33 mouse cellular contexts compared by ENCODE assay signal in genomic region chr11:107691569-107691968, GRCm38 (mm10). TPM values are rescaled to one million over a fixed set of nuclear protein-coding genes. Genes with fewer than 3 reads are reported as not detected.
DNase-seq lines count a peak whose midpoint lies in the region; TF ChIP-seq lines count a peak whose summit lies in the region.
"Had no signal": no experiment of that assay in that cellular context is flagged by ENCODE, and none has a peak within 500 bp of the region (broad histone marks: within the 10 kb centered on the region; RNA-seq: fewer than 3 reads in every experiment).

No protein-coding gene starts in this region.

- peak; percentile 46 for DNase-seq in adrenal gland, postnatal 10 days
- DNase-seq in adrenal gland, postnatal 4 days (ENCODE audit: low spot score in 2 of 2): no peak
- DNase-seq in kidney, adult 2 months: peak; percentile 14
- DNase-seq in kidney, adult 9 months: no peak
- peak; percentile 25 to 33 for DNase-seq in kidney, postnatal 4 days
- no peak for DNase-seq in kidney, adult 18-20 months
- peak; percentile 24 for DNase-seq in retina, postnatal 1 day
- no peak for DNase-seq in retina, embryonic 14.5 days (ENCODE audit: low spot score)
- DNase-seq: adrenal gland, postnatal 14 days; cerebellum, adult 2 months; cerebellum, postnatal 36 days; embryo, embryonic 11 days; gastrocnemius, postnatal 14 days; liver, postnatal 0 days; lung, postnatal 14 days; thymus, adult 2 months; thymus, postnatal 36 days had no signal

- H3K36me3 ChIP-seq in kidney, adult 2 months (ENCODE audit: control insufficient read depth, insufficient read depth, low read length): peaks cover 1% of the 10 kb centered on the region; the same call in 1 of the 2 replicates

- H3K27me3 ChIP-seq in kidney, adult 2 months (replicated peaks; ENCODE audit: control insufficient read depth, insufficient read depth, low read length): no peaks in the 10 kb centered on the region
- H3K27me3 ChIP-seq: CH12.LX; embryonic facial prominence, embryonic 12.5 days; neural tube, embryonic 12.5 days had no signal

- 64% methylated on average over 8 of the region's 8 CpGs for WGBS in kidney, adult 2 months

- no peak overlapping the region for H3K27ac ChIP-seq in kidney, adult 2 months (ENCODE audit: insufficient read depth, low read depth, low read length)
- H3K27ac ChIP-seq: embryonic facial prominence, embryonic 12.5 days; heart, embryonic 10.5 days; hindbrain, embryonic 14.5 days; layer of hippocampus, adult 2 months; left cerebral cortex, adult 2 months; liver, embryonic 12.5 days; midbrain, embryonic 10.5 days; neural tube, embryonic 12.5 days had no signal

- TF ChIP-seq CTCF in kidney, adult 2 months (conservative IDR thresholded peaks at IDR 0.05; ENCODE audit: insufficient read depth, insufficient read length, low read depth, low read length): no peak

- no peak overlapping the region for H3K4me3 ChIP-seq in kidney, adult 2 months (ENCODE audit: insufficient read depth, low read depth, low read length)
- H3K4me3 ChIP-seq: embryonic facial prominence, embryonic 12.5 days; heart, embryonic 10.5 days; layer of hippocampus, adult 2 months; left cerebral cortex, adult 2 months; liver, embryonic 12.5 days; midbrain, embryonic 10.5 days; myocyte; neural tube, embryonic 12.5 days had no signal

- no peaks in the 10 kb centered on the region for H3K4me1 ChIP-seq in kidney, adult 2 months (ENCODE audit: control insufficient read depth, insufficient read depth, low read length)
- H3K4me1 ChIP-seq: embryonic facial prominence, embryonic 12.5 days; heart, embryonic 10.5 days; liver, embryonic 12.5 days; midbrain, embryonic 10.5 days; neural tube, embryonic 12.5 days had no signal

- no peak for TF ChIP-seq POLR2A in kidney, adult 2 months (IDR thresholded peaks at IDR 0.05; ENCODE audit: low read depth, low read length)

RNA-seq across cellular contexts. Expression of gene Cacng1, which starts 24.8 kb away (rescaled TPM):
- 10 to 100 TPM in 1 of 2 experiments, 1 to 10 TPM in 1; 5.6 to 13.3 TPM for total RNA-seq in adrenal gland, postnatal 10 days (2021)
- 10 to 100 TPM in 1 of 2 experiments, 1 to 10 TPM in 1; 2.4 to 11.1 TPM for total RNA-seq in adrenal gland, postnatal 4 days (2021)
- polyA plus RNA-seq in kidney, adult 2 months (2012; rRNA removed): 0.19 and 1.4 TPM in 2 replicates
- total RNA-seq: CH12.LX; granulocyte monocyte progenitor cell, adult 5-6 weeks; hematopoietic stem cell, adult 5-6 weeks; layer of hippocampus, adult 2 months; layer of hippocampus, postnatal 14 days; left cerebral cortex, adult 2 months; left cerebral cortex, postnatal 25 days; megakaryocyte progenitor cell, adult 5-6 weeks had no signal
- polyA plus RNA-seq: heart, embryonic 10.5 days; kidney, embryonic 14.5 days; liver, embryonic 12.5 days had no signal

Comparison
In these comparisons a context has a peak if more than half of its experiments do, and no peak if none do; other contexts are left out.
1. DNase-seq: peak in adrenal gland, postnatal 10 days (single experiment), kidney, adult 2 months (single experiment), kidney, postnatal 4 days (2 of 2) and retina, postnatal 1 day (single experiment); none in adrenal gland, postnatal 4 days (0 of 2), kidney, adult 9 months (single experiment), kidney, adult 18-20 months (single experiment) and retina, embryonic 14.5 days (single experiment).